Mouse (Mus musculus) G1E (cell line): ENCODE data around the gene Vps13a.

ENCODE experiments used
- CTCF ChIP-seq: IDR thresholded peaks from 2 replicates; pipeline ENCODE4 v1.5.1; 2012; ENCODE audit warnings: low read depth, low read length, inconsistent platforms, mixed read lengths
- GATA1 ChIP-seq: IDR thresholded peaks from 2 replicates; pipeline ENCODE4 v1.6.1; 2012; ENCODE audit warnings: borderline replicate concordance, low read length, inconsistent platforms, mixed read lengths
- GATA2 ChIP-seq: IDR thresholded peaks from 2 replicates; pipeline ENCODE4 v1.6.1; 2012; ENCODE audit warnings: low read depth, low read length, inconsistent platforms, borderline replicate concordance
- POLR2AphosphoS5 ChIP-seq: IDR thresholded peaks from 2 replicates; pipeline ENCODE4 v1.6.1; 2012; ENCODE audit warnings: low read depth, low read length, inconsistent platforms; ENCODE audit not compliant: insufficient replicate concordance
- TAL1 ChIP-seq: conservative IDR thresholded peaks from 2 replicates; pipeline ENCODE4 v1.6.1; 2012; ENCODE audit warnings: low read depth, low read length, inconsistent platforms, mixed read lengths

GRCm38 (mm10) chr19:16773237-16774016 is 7.3 kb downstream of the Vps13a start:
- no peak for TF ChIP-seq CTCF
- TF ChIP-seq POLR2AphosphoS5, result no peak
- TF ChIP-seq GATA1, result no peak
- TF ChIP-seq TAL1, result no peak
- no peak for TF ChIP-seq GATA2
